Mouse (Mus musculus) heart, adult 8-10 months (tissue): ENCODE measurements around the gene Cyp24a1. TPM values are rescaled to one million over a fixed set of nuclear protein-coding genes. Genes with fewer than 3 reads are reported as not detected.
"Not testable (repeated sequence)": the region's sequence is repeated elsewhere in the genome, so short reads cannot be mapped to it uniquely, and the experiment has no call there.

Experiments used
- DNase-seq: peaks from one replicate; pipeline ENCODE4 v3.0.0; 2022; ENCODE audit warnings: low spot score
- total RNA-seq, 4 experiments: library from RNA; stranded (reverse); gene quantifications; 2 replicates each; pipeline ENCODE4 v1.2.4; 2022

Gene Cyp24a1
- total RNA-seq, 4 experiments from 2014 or later: not detected

DNA sequence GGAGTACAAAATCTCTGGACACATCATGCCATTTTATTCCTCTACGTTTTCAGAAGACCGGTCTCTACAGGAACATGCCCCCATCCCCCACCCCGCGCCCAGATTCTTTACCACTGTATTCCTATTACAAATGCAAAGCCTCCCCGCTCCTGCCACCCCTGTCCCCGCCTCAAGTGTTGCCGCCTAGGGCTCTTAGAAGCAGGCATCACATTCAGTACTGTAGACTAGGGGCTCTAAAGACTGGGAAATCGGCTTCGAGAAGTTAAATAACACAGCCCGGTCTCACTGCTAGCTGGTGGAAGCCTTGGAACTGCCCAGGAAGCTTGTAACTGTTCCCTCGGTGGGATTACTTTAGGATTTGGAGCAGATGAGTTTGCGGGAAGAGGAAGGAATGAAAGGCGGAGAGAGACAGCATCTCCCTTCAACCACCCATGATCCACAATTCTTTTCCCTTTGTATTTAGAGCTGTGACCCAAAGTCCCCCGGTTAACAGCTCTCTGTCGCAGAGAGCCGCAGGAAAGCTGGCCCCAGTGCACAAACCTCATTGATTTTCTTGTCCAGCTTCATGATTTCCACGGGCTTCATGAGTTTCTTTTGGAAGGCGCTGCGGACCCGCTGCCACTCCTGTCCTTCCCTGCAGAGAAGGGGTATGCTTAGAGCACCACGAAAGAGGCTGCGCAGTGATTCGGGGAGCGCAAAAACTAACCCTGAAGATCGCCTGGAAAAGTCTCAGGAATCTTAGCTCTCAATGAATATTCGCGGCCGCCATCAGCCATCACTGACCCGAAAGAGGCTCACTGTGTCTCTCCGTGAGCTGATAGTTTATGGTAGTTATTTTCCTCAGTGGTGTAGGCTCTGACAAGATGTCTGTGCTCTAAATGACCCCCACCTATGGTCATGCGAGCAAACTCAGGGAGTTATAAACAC, 1.9 kb downstream of the Cyp24a1 start:
- no peak for DNase-seq

DNA sequence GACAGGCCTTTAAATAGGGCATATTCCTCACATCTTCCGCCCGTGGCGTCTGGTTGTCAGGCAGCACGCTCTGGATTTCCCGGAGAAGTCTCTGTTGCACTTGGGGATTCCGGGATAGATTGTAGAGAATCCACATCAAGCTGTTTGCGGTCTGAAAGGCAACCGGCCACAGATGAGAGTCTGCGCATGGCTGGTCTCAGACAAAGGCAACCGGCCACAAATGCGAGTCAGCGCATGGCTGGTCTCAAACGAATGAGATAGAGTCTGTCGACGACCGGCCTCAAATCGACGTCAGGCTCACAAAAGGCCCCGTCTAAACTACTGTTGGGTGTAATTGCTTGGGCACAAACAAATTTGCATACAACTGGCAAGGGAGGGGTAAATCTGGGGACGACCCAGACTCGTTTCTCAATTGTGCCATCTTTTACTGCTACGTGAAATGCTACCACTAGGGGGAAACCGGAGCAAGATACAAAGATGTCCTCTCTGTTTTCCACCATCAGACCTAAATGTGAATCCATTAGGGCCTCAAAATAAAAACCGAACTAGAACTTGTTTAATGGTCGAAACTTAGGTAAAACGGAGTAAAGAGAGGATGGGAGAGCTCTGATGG, 8.9 kb downstream of the Cyp24a1 start:
- DNase-seq: no peak

DNA sequence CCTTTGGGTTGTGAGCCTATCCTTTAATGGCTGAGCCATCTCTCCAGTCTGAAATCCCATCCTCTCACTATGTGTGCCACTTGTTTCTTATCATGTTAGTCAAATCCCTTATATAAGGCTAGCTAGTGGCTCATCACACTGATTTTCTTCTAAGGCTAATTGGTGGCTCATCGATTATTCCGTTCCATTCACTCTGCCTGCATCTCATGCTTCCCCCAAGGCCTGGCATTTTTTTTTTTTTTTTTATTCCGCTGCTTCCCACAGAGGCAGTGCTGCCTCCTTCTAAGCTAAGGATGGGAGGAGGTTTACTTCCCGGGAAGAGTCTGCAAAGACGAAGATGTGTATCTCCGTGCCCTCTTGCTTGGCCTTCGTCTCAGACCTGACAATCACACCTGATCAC, 9.7 kb downstream of the Cyp24a1 start:
- DNase-seq: no peak

DNA sequence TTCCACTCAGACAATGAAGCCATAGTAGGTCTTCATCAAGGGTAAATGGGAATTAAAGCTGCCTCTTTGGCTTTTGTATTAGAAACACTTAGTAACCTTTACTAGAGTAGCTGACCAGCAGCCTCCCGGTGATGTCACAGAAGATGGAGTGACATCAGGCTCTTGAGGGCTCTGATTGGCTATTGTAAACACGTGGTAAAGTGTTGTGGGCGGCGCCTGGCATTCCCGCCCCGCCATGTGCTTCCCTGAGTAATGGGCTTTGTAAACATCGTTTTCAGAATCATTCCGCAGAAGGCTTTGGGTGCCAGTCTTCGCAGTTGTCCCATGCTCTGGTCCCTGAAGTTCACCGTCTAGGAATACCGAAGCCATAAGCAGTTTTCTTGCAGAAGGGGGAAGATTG, 13.0 kb downstream of the Cyp24a1 start:
- DNase-seq: no peak

DNA sequence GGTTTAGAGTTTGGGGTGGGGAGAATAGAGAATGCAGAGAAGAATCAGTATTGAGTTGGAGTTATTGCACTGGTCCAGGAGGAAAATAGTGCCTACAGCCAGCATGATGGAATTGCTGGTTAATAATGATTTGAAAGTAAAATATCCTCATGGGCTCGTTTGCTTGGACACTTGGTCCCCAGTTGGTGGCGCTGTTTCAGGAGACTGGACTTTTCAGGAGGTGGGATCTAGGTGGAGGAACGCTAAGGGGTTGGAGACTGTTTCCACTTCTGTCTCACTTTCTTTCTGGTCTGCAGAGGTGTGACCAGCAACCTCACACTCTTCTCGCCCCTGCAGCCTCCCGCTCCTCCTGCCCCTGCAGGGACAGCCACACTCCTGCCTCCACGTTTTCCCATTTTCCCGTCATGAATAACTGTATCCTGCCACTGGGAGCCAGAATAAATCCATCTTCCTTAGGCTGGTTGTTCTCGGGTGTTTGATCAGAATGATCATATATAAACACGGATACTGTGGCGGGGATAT, 14.9 kb downstream of the Cyp24a1 start:
- DNase-seq: no peak

DNA sequence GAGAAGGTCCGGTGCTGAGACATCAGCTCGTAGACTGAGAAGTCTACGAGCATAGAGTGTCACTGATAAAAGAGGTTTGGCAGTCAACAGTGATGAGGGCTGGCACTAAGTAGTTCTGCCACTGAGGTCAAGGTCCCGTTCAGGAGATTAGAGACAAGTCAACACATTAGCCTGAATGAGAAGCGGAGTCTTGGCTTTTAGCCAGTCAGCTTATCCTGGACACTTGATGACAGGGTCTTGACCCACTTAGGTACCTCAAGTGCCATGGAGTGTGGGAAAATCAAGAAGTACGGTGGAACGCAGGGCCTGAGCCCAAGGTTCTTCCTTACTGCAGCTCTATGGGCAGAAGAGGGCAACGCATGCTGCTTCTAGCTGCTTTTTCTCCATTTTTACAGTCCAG, 20.3 kb downstream of the Cyp24a1 start:
- DNase-seq: no peak

DNA sequence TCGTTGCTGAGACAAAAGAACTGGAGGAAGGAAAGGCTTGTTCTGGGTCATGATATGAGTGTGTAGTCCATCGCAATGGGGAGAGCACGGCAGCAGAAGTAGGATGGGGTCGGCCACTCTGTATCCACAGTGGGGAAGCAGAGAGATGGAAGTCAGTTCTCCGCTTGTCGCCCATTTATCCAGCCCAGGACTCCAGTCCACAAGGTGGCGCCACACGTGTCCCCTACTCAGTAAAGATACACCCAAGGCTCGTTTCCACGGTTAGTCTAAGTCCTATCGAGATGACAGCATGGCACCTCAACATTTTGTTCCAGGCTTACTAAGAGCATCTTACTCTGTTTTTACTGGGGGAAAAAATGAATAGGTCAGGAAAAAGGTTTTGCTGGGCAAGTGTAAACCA, 20.7 kb downstream of the Cyp24a1 start:
- no peak for DNase-seq

DNA sequence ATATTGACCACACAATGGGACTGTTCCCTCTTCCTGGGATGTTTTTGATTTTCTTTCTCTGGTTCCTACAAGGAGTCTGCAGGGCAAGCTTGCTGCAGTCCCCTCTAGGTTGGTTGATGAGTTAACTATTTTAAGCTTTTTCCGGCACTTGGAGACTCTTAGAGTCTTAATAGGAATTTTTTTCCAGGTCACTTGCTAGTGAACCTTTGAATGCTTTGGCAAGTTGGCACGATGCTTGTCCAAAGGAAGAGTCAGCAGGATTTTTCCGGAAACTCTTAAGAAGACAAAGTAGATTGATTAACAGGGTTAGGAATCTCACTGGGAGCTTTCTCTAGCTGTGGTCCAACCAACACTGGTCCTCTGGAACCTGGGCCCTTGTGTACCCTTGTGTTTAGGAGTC, 21.8 kb downstream of the Cyp24a1 start:
- no peak for DNase-seq

DNA sequence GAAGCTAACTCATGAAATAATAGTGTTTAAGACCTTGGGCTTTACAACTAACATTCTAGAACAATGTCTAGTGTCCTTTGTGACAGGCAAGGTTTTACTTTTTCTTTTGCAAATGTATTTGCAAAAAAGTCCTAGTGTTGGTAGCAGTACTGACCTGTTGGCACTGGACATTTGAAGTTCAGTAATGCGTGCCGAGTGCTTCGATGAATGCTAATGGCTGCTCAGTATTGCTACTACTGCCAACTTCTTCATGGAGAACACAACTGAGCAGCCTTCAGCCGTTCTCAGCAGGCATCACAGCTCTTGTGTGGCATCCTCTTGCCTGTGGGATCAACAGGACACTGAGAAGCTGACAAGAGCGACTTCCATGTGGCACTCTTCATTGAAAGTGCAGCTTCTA, 22.8 kb downstream of the Cyp24a1 start:
- no peak for DNase-seq

DNA sequence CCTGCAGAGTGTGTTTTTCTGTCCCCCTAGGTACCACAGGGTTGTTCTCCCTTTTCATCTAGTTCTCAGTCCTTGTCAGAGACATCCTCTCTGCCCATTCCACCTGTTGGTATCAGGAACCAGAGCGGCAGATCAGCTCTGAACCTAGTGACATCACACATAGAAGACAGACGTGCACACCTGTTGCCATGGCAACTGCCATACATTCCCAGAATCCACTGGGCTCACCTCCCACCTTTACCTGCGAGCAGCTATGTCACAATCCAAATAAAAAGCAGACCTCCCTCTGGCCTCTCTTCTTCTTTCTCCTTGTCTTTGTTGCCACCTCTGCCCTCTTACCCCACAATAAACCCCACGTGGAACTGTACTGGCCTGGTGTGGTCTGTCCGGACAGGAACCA, 26.4 kb downstream of the Cyp24a1 start:
- no peak for DNase-seq

DNA sequence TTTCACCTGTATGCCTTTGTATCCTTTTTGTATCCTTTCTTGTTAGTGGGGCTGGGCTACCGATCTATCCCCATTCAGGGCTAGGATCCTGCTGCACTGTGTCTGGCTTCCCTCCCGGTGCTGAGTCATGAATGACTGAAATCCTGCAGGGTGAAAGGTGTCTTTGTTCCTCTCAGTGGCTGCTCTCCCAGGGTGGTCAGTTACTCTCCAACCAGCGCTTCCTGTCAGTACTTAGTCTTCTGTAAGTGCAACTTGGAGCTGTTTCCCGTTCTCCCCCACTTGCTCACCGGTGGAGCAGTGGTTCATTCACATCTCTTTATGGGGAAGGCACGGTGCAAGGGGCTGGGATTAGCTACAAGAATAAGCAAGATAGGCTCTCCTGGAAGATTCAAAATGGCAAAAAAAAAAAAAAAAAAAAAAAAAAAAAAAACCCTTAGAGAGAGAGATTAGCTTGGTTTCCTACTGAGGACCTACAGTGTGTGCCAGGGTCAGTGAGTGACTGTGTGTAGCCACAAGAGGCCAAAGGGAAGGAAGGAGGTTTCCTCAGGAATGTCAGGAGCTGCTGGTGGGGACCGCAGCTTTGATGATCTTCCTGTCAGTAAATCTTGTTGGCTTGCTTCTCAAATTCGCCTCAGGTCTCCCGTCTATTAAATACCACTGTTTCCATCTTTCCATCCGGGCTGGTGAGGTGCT, 27.2 kb downstream of the Cyp24a1 start:
- DNase-seq: peak; percentile 8

DNA sequence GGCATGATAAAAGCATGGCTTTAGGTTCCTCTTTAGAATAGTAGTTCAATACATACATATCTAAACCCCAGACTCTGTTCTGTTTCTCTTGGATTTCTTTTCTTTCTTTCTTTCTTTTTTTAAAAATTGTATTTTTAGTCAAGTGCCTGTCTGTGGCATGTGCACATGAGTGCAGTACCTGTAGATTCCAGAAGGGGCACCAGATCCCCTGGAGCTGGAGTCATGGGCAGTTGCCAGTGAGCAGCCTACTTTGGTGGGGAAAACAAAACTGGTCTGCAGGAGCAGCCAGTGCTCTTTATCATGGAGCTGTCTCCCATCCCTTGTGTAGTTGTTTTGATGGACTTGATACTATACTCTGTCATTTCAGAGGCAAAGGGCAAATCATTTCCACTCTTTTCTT, 28.9 kb downstream of the Cyp24a1 start:
- no peak for DNase-seq

DNA sequence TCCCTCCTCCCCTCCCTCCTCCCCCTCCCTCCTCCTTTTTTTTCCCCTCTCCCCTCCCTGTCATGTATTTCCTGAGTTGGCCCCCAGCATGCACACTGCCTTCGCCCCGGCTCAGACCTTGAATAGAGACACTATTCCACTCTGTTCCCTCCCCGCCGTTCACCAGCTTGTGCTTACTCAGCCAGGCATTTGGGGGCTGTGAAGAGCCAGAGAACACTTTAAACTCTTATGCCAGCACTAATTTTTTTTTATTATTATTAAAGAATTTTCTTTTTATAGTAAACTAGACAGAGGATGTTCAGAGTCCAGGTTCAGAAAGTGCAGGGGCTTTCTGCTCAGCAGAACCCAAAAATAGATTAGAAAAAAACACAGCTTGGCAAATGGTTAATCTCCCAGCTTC, 32.1 kb downstream of the Cyp24a1 start:
- DNase-seq: no peak

DNA sequence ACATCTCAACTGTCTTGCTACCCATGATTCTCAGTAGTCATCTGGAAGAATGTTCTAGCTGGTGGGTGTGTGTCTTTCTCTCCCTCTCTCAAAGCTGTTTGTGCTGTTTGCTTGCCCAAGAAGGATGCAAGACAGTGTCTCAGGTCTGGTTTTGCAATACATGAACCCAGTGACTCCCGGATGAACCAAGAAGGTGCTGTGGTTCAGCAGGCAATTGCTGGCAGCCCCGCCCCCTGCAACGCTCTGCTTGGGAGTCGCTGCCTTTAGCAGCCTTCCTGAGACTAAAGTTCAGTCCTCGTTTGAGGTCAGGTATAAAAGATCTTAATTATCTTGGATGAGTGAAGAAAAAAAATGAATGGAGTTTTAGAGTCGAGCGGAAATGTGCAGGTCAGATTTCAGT, 35.3 kb downstream of the Cyp24a1 start:
- DNase-seq: no peak

DNA sequence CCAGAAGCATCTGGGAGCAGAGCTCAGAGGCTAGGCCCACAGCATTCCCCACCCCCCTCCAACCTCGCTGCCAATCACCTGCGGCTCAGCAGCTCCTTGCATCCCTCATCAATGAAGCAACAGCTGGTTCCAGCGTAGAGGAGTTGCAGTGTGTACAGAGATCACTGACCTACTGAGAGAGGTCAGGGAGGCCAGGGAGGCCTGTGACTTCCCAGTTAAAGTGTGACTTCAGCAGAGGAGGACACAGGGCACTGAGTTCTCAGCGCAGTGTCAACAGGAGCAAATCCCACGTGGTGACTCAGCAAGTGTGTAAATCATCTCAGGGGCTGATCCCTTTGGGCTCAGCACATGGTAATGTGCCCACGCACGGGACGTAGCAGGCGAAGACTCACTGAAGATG, 37.1 kb downstream of the Cyp24a1 start:
- no peak for DNase-seq

DNA sequence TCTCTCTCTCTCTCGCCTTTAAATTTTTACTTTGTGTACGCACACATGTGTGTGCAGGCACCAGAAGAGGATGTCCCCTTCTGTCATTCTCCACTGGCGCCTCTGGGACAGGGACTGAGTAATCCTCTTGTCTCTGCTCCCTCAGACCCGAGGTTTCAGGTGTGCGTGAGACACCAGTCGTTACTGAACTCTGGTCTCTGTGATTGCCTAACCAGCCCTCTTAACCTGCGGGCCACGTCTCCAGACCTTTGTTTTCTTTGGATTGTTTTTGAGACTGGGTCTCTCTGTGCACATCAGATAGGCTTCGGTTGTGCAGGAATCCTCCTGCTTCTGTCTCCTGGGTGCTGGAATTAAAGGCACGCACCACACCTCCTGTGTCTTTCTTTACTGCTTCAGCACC, 37.8 kb downstream of the Cyp24a1 start:
- no peak for DNase-seq

DNA sequence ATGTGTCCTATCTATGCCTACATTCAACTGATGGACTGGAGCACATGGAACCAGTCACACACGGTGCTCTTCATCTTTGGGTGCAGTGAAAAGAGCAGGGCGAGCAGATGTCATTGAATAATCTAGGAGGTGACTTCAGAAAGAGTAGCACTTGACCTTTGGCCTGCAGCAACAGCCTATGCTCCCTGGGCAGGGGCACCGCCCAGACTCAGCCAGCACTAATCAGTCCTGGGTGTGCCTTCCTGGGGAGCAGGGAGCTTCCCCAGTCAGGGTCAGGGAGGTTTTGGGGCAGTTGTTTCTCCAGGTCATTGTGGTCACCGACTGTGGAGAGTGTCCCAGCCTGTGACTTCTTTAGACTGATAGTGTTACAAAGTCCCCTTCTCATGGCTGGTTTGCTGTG, 43.1 kb downstream of the Cyp24a1 start:
- not testable (repeated sequence) for DNase-seq

DNA sequence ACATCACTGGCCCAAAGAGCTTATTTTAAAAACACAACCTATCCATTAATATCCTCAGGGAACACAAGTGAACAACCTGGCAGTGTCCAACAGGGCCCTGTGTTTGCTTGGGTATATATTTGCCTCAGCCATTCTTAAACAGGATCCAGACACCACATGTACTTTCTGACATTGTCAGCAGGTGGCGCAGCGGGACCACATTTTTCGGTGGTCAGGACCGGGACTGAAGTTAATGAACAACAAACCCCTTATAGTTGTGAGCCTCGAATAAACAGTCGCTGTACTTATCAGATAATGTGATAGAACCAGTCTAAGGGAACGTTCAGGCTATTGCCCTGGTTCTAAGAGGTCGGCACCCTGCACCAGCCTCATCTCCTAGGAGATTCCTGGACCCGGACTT, 46.0 kb downstream of the Cyp24a1 start:
- DNase-seq: peak; percentile 63

DNA sequence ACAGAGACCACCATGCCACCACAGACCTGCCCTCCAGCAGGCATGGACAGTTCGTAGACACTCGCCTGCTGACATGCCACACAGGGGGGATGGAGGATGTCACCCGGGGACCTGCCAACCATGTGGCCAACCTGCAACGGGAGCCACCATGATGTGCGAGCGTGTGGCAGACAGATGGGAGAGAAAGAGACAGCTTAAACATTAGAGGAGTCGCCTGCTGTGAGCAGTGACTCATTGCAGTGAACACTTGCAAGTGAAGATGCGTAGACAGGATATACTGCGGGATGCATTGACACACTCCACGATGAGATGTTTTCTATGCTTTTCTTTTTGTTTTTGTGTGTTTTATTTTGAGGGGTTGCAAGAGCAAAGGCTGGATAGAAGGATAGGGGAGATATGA, 49.3 kb downstream of the Cyp24a1 start:
- no peak for DNase-seq

DNA sequence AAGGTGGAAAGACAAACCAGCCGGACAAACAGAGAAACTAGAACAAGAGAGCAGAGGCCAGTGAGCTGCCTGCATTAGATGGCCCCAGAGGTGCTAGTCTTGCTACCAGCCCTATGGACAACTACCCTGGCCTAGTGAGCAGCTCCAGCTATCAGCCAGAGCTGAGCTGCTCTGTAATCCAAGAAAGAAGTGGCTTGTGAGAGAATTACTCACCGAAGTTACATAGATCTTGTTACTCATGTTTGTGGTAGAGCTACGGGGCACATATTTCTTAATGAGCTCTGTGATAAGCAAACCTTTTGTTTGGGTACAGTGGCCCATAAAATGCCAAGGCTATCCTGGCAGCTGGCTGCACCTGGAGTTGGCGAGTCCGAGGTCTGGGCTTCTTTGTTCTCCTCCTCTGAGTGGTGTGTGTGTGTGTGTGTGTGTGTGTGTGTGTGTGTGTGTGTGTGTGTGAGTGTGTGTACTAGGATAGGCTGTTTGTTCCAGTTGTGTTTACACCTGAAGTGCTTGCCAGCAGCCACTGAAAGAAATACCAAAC, 50.0 kb downstream of the Cyp24a1 start:
- DNase-seq: no peak

DNA sequence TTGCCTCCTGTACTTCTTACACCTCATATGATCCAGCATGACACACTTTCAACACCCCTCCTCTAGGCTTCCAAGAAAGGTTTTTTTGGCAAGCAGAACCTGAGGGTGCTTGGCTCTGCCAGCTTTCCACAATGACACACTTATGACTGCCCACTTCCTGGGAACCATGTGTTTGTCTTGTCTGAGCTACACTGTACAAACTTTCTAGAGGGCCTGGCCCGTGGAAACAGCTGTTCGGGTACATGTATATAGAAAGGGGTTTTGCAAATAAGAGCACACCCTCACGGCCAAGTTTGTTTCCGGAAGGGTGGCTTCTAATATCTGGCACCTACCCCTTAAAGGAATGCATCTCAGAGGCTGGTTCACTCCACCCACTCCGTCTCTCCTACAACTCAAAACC, 51.1 kb downstream of the Cyp24a1 start:
- no peak for DNase-seq

DNA sequence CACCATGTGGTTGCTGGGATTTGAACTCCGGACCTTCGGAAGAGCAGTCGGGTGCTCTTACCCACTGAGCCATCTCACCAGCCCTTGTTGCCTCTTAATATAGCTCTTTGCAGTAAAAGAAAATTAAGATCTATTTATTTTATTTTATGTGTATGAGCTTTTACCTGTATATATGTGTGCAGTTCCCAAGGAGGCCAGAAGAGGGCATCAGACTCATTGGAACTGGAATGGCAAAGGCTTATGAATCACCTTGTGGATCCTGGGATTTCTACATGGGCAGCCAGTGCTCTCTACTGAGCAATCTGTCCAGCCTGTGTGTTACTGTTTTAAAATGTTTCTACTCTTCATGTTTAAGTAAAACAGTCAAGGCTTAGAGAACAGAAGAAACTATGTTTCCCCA, 54.4 kb downstream of the Cyp24a1 start:
- DNase-seq: no peak
